Mouse (Mus musculus) liver, embryonic 13.5 days (tissue): ENCODE data around the gene Gm1043. TPM values are rescaled to one million over a fixed set of nuclear protein-coding genes. Genes with fewer than 3 reads are reported as not detected.

ENCODE experiments used
- ATAC-seq: fragments of 200-750 bp; cut with Nextera tagmentation; 2 replicates; pipeline ENCODE4 v1.8.0; 2017; ENCODE audit warnings: low read depth, mild to moderate bottlenecking, moderate number of reproducible peaks, moderate library complexity
- DNase-seq: peaks from one replicate; pipeline ENCODE4 v3.0.0; 2022
- H3K27ac ChIP-seq: fragments of 300-500 bp; sonication (generic); 2 replicates; pipeline ENCODE4 v1.5.1; 2015; ENCODE audit warnings: moderate library complexity, mild to moderate bottlenecking, inconsistent platforms
- H3K27me3 ChIP-seq: fragments of 300-500 bp; sonication (generic); 2 replicates; pipeline ENCODE4 v1.6.1; 2015; ENCODE audit warnings: mild to moderate bottlenecking, inconsistent platforms
- H3K36me3 ChIP-seq: fragments of 300-500 bp; sonication (generic); 2 replicates; pipeline ENCODE4 v1.6.1; 2015; ENCODE audit warnings: mild to moderate bottlenecking, inconsistent platforms
- H3K4me1 ChIP-seq: fragments of 300-500 bp; sonication (generic); replicated peaks from 2 replicates; pipeline ENCODE4 v1.6.1; 2015; ENCODE audit warnings: inconsistent platforms
- H3K4me2 ChIP-seq: fragments of 300-500 bp; sonication (generic); 2 replicates; pipeline ENCODE4 v1.6.1; 2015; ENCODE audit warnings: inconsistent platforms, mild to moderate bottlenecking, moderate library complexity
- H3K4me3 ChIP-seq: fragments of 300-500 bp; sonication (generic); replicated peaks from 2 replicates; pipeline ENCODE4 v1.5.1; 2015; ENCODE audit warnings: mild to moderate bottlenecking, inconsistent platforms
- H3K9ac ChIP-seq: fragments of 300-500 bp; sonication (generic); 2 replicates; pipeline ENCODE4 v1.6.1; 2015; ENCODE audit warnings: mild to moderate bottlenecking, inconsistent platforms
- H3K9me3 ChIP-seq: fragments of 300-500 bp; sonication (generic); replicated peaks from 2 replicates; pipeline ENCODE4 v1.6.1; 2016; ENCODE audit warnings: inconsistent platforms
- WGBS: fragments of 180-500 bp; shearing (Covaris S2); methylation state at CpG from one replicate; pipeline ENCODE4 v1.1.7; 2015; ENCODE audit not compliant: insufficient replicate concordance; 5-methylcytosine and 5-hydroxymethylcytosine counted together
- polyA plus RNA-seq: library from polyadenylated mRNA; unstranded; fragments of >200 nt; fragmentation: Nextera tagmentation; extraction: Ambion mirVana; gene quantifications from 2 replicates; pipeline ENCODE4 v1.2.1, GENCODE M21; 2015

Gene Gm1043
- polyA plus RNA-seq, 1 experiment from 2014 or later: not detected

- no peak overlapping the region for H3K4me2 ChIP-seq
- DNase-seq (no peak), ATAC-seq (no peak)
- WGBS: 25% methylated on average over 4 of the region's 4 CpGs
- no peak overlapping the region for H3K27ac ChIP-seq
- no peaks in the 10 kb centered on the region for H3K9me3 ChIP-seq
- no peaks in the 10 kb centered on the region for H3K36me3 ChIP-seq
- no peak overlapping the region for H3K9ac ChIP-seq
- no peak overlapping the region for H3K4me3 ChIP-seq
- H3K4me1 ChIP-seq: no peaks in the 10 kb centered on the region
- H3K27me3 ChIP-seq: no peaks in the 10 kb centered on the region
These were observed 33.1 kb downstream of the Gm1043 start for GRCm38 (mm10) chr5:37118242-37118641.

- no peak overlapping the region for H3K9ac ChIP-seq
- WGBS: 61% methylated on average over 7 of the region's 7 CpGs
These were observed 36.1 kb downstream of the Gm1043 start for GRCm38 (mm10) chr5:37121186-37121680.

GRCm38 (mm10) chr5:37131841-37132240 lies 46.7 kb downstream of the Gm1043 start:
- H3K9me3 ChIP-seq: no peaks in the 10 kb centered on the region
- no peak overlapping the region for H3K4me2 ChIP-seq
- ATAC-seq (no peak), DNase-seq (no peak)
- no peak overlapping the region for H3K4me3 ChIP-seq
- H3K9ac ChIP-seq: no peak overlapping the region
- H3K27ac ChIP-seq: no peak overlapping the region
- H3K36me3 ChIP-seq: no peaks in the 10 kb centered on the region
- 48% methylated on average over 4 of the region's 4 CpGs for WGBS
- H3K27me3 ChIP-seq: no peaks in the 10 kb centered on the region
- no peaks in the 10 kb centered on the region for H3K4me1 ChIP-seq

More at GRCm38 (mm10) chr5:37121186-37121680, 36.1 kb downstream of the Gm1043 start:
- Histone ChIP-seq H3K9me3 (no peaks in the 10 kb centered on the region), H3K27me3 (no peaks in the 10 kb centered on the region), H3K27ac (no peak overlapping the region), H3K36me3 (no peaks in the 10 kb centered on the region), H3K4me1 (no peaks in the 10 kb centered on the region), H3K4me2 (no peak overlapping the region), H3K4me3 (no peak overlapping the region)
- no peak for DNase-seq
- ATAC-seq: no peak

GRCm38 (mm10) chr5:37141745-37142144 lies 56.6 kb downstream of the Gm1043 start:
- 52% methylated on average over 8 of the region's 8 CpGs for WGBS
- no peak overlapping the region for H3K9ac ChIP-seq
- no peak overlapping the region for H3K4me2 ChIP-seq
- ATAC-seq (no peak), DNase-seq (no peak)
- no peaks in the 10 kb centered on the region for H3K9me3 ChIP-seq
- no peak overlapping the region for H3K27ac ChIP-seq
- H3K4me3 ChIP-seq: no peak overlapping the region
- no peaks in the 10 kb centered on the region for H3K4me1 ChIP-seq
- H3K27me3 ChIP-seq: no peaks in the 10 kb centered on the region
- no peaks in the 10 kb centered on the region for H3K36me3 ChIP-seq

GRCm38 (mm10) chr5:37147536-37147935 lies 62.4 kb downstream of the Gm1043 start:
- Histone ChIP-seq H3K9me3 (no peaks in the 10 kb centered on the region), H3K9ac (no peak overlapping the region), H3K4me2 (no peak overlapping the region), H3K27me3 (no peaks in the 10 kb centered on the region), H3K36me3 (no peaks in the 10 kb centered on the region), H3K4me1 (no peaks in the 10 kb centered on the region), H3K27ac (no peak overlapping the region), H3K4me3 (no peak overlapping the region)
- ATAC-seq (no peak), DNase-seq (no peak)
- 17% methylated on average over 4 of the region's 4 CpGs for WGBS

GRCm38 (mm10) chr5:37150650-37151049 lies 65.5 kb downstream of the Gm1043 start:
- Histone ChIP-seq H3K4me3 (no peak overlapping the region), H3K4me1 (no peaks in the 10 kb centered on the region), H3K9me3 (no peaks in the 10 kb centered on the region), H3K36me3 (no peaks in the 10 kb centered on the region), H3K27ac (no peak overlapping the region), H3K27me3 (no peaks in the 10 kb centered on the region), H3K4me2 (no peak overlapping the region), H3K9ac (no peak overlapping the region)
- ATAC-seq (no peak), DNase-seq (no peak)
- WGBS: 51% methylated on average over 5 of the region's 5 CpGs

GRCm38 (mm10) chr5:37154472-37154871 lies 69.3 kb downstream of the Gm1043 start:
- ATAC-seq (no peak), DNase-seq (no peak)
- no peak overlapping the region for H3K27ac ChIP-seq
- no peaks in the 10 kb centered on the region for H3K9me3 ChIP-seq
- no peaks in the 10 kb centered on the region for H3K36me3 ChIP-seq
- H3K27me3 ChIP-seq: peaks cover under 1% of the 10 kb centered on the region; the same call in 1 of the 2 replicates
- no peak overlapping the region for H3K4me2 ChIP-seq
- WGBS: 61% methylated on average over 7 of the region's 7 CpGs
- no peak overlapping the region for H3K9ac ChIP-seq
- H3K4me3 ChIP-seq: no peak overlapping the region
- H3K4me1 ChIP-seq: no peaks in the 10 kb centered on the region

- no peak for ATAC-seq
- Histone ChIP-seq H3K36me3 (no peaks in the 10 kb centered on the region), H3K9ac (no peak overlapping the region), H3K9me3 (no peaks in the 10 kb centered on the region), H3K27me3 (peaks cover 38% of the 10 kb centered on the region), H3K4me1 (no peaks in the 10 kb centered on the region), H3K4me3 (no peak overlapping the region), H3K27ac (no peak overlapping the region), H3K4me2 (no peak overlapping the region)
- WGBS: 53% methylated on average over 7 of the region's 7 CpGs
- no peak for DNase-seq
These were observed 73.2 kb downstream of the Gm1043 start for GRCm38 (mm10) chr5:37158408-37158807.

- H3K9ac ChIP-seq: no peak overlapping the region
- DNase-seq (no peak), ATAC-seq (no peak)
- no peaks in the 10 kb centered on the region for H3K4me1 ChIP-seq
- no peak overlapping the region for H3K27ac ChIP-seq
- 8% methylated on average over 75 of the region's 75 CpGs for WGBS
- H3K36me3 ChIP-seq: no peaks in the 10 kb centered on the region
- H3K4me2 ChIP-seq: peak overlapping the region; percentile 35; the same call in 1 of the 2 replicates
- H3K4me3 ChIP-seq: no peak overlapping the region; the same call in 1 of the 2 replicates
- H3K9me3 ChIP-seq: no peaks in the 10 kb centered on the region
- H3K27me3 ChIP-seq: peaks cover 70% of the 10 kb centered on the region
These were observed 78.0 kb downstream of the Gm1043 start for GRCm38 (mm10) chr5:37162871-37163781.

GRCm38 (mm10) chr5:37176466-37176865 lies 91.3 kb downstream of the Gm1043 start:
- no peak for ATAC-seq
- Histone ChIP-seq H3K27me3 (no peaks in the 10 kb centered on the region), H3K4me2 (no peak overlapping the region), H3K27ac (no peak overlapping the region), H3K4me3 (no peak overlapping the region), H3K9me3 (no peaks in the 10 kb centered on the region), H3K9ac (no peak overlapping the region), H3K4me1 (no peaks in the 10 kb centered on the region), H3K36me3 (no peaks in the 10 kb centered on the region)
- no peak for DNase-seq
- WGBS: 64% methylated on average over 4 of the region's 4 CpGs

GRCm38 (mm10) chr5:37177061-37177460 lies 91.9 kb downstream of the Gm1043 start:
- Histone ChIP-seq H3K36me3 (no peaks in the 10 kb centered on the region), H3K4me1 (no peaks in the 10 kb centered on the region), H3K27me3 (no peaks in the 10 kb centered on the region), H3K4me3 (no peak overlapping the region), H3K9ac (no peak overlapping the region), H3K9me3 (no peaks in the 10 kb centered on the region), H3K27ac (no peak overlapping the region), H3K4me2 (no peak overlapping the region)
- DNase-seq (no peak), ATAC-seq (no peak)
- 63% methylated on average over 7 of the region's 7 CpGs for WGBS

GRCm38 (mm10) chr5:37178811-37179210 lies 93.6 kb downstream of the Gm1043 start:
- ATAC-seq: no peak

More at GRCm38 (mm10) chr5:37178811-37179210, 93.6 kb downstream of the Gm1043 start:
- WGBS: 51% methylated on average over 4 of the region's 4 CpGs
- H3K4me3 ChIP-seq: no peak overlapping the region
- DNase-seq: no peak
- H3K27me3 ChIP-seq: no peaks in the 10 kb centered on the region
- no peaks in the 10 kb centered on the region for H3K9me3 ChIP-seq
- H3K36me3 ChIP-seq: no peaks in the 10 kb centered on the region
- no peak overlapping the region for H3K4me2 ChIP-seq
- no peak overlapping the region for H3K27ac ChIP-seq
- H3K4me1 ChIP-seq: no peaks in the 10 kb centered on the region
- no peak overlapping the region for H3K9ac ChIP-seq
